Mouse (Mus musculus) C2C12 (cell line): ENCODE data around the gene Enthd1.

Experiments used
- CEBPB ChIP-seq: IDR thresholded peaks from one replicate; pipeline ENCODE4 v1.6.1; 2011; ENCODE audit warnings: low read depth, mild to moderate bottlenecking, control low read depth, moderate library complexity
- CTCF ChIP-seq: IDR thresholded peaks from one replicate; pipeline ENCODE4 v1.5.1; 2011; ENCODE audit not compliant: control insufficient read depth, insufficient read depth, insufficient read length
- MAX ChIP-seq: IDR thresholded peaks from one replicate; pipeline ENCODE4 v1.6.1; 2011; ENCODE audit warnings: mild to moderate bottlenecking, control low read depth
- MYOD1 ChIP-seq: IDR thresholded peaks from one replicate; pipeline ENCODE4 v1.6.1; 2011; ENCODE audit warnings: low read depth; ENCODE audit not compliant: control insufficient read depth, insufficient read length
- MYOG ChIP-seq: IDR thresholded peaks from one replicate; pipeline ENCODE4 v1.6.1; 2011; ENCODE audit not compliant: control insufficient read depth, insufficient read length; ENCODE audit errors: extremely low read depth
- USF1 ChIP-seq: IDR thresholded peaks from one replicate; pipeline ENCODE4 v1.6.1; 2011; ENCODE audit warnings: low read depth, mild to moderate bottlenecking, control low read depth, moderate library complexity

GRCm38 (mm10) chr15:80490151-80490550, 74.8 kb downstream of the Enthd1 start:
- no peak for TF ChIP-seq USF1
- TF ChIP-seq CTCF: no peak
- TF ChIP-seq MAX: no peak
- TF ChIP-seq MYOD1: no peak
- TF ChIP-seq CEBPB: no peak
- TF ChIP-seq MYOG: no peak
